Mouse (Mus musculus): ENCODE measurements around the gene Aldh3b1.

The Aldh3b1 gene

DNA sequence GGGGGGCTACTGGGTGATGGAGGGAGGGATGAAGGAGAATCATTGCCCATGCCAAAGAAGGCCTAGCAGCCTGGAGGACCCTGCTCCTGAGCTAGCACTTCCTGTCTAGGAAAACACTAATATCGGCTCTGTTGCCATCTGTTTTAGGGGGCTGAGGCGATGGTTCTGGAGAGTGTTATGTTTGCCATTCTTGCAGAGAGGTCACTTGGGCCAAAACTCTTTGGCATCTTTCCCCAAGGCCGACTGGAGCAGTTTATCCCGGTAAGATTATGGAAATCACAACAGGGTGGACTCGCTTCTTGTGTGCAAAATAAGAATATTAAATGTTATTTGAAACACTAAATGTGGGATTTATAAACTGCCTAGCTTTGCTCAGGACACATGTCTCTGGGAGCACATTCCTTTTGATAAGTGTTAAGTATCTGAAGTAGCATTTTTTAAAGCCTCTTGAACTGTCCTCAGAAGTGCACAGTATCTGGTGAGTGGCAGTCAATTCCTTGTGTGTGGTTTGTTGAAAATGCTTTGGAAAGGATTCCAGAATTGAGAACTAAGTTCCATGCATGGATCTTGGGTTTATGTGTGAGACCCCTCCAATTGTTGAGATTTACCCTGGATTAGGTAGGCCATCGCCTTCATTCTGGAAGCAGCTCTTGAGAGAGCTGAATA is 45.1 kb downstream of the Aldh3b1 start:
- DNase-seq (ENCODE audit: extremely low read depth, low read depth, low spot score): no peak

- DNase-seq (ENCODE audit: extremely low read depth, low read depth, low spot score): no peak
Measured at GRCm38 (mm10) chr19:3882214-3882613, 47.4 kb downstream of the Aldh3b1 start.

DNA sequence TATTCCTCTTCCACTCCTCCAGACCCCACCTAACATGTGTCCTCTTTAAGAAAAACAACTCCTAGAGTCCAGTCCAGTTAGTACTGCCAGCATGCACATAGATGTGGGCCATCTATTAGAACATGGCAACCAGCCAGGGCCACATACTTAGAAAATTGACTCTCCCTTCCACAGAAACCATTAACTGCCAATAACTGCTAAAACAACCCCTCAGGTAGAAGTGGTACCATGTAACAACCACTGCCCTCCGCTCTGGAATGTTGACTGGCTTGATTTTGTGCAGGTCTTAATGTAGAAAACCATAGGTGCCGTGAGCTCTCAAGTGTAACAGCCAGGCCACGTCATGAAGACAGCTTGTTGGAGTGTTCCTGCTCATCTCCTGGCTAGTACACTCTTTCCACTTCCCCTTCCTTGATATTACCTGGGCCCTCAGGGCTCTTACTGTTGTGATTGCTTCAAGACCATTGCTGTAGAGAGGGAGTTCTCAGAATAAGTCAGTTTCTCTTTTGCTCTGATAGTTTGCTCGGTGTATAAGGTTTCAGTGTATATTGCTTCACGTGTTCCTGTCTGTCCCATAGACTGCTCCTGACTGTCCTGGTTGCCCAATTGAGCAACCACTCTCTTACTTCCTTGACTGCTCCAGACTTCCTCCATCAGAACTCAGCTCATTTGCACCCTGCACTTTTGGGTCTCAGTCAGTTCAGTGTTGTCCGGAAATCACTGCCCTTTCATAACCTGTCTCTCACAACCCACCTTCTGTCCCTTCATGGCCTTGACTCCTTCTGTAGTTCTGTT is 49.4 kb downstream of the Aldh3b1 start:
- DNase-seq (ENCODE audit: extremely low read depth, low read depth, low spot score): no peak

GRCm38 (mm10) chr19:3875045-3875444 is 54.6 kb downstream of the Aldh3b1 start:
- DNase-seq (ENCODE audit: extremely low read depth, low read depth, low spot score): peak; percentile 65

DNA sequence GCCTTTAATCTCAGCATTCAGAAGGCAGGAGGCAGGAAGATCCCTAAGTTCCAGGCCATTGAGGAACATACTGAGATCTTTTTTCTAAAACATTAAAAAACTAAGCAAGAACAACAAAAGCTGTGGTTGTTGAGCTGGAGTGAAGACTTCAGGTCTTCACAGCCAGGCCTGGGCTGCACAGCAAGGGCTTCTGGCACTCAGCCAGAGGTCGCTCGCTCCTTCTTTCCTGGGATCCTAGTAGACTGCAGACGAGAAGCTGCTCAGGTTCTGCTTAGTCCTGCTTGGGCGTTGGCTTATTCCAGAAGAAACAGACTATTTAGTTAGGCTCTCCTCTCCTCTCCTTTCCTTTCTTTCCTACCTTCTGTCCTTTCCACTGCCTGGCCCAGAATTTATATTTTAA is 57.2 kb downstream of the Aldh3b1 start:
- no peak for DNase-seq (ENCODE audit: extremely low read depth, low read depth, low spot score)

DNA sequence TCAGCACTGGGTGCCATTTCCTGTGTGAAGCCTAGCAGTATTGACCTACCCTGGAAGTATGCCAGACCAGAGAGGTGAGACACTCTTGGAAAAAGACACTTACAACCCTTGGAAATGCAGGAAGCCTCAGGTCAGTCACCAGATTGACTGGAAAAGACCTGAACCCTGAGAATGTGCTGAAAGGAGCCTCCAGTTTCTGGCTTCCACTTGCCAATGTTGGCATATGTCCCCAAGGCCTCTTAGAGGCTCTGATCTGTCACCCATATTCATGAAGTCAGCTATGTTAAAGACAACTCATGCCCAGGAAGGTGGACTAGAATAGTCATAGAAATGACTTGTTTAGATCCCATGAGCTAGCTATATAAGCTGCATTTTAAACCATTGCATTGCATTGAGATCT is 58.1 kb downstream of the Aldh3b1 start:
- DNase-seq (ENCODE audit: extremely low read depth, low read depth, low spot score): no peak

- DNase-seq (ENCODE audit: extremely low read depth, low read depth, low spot score): no peak
Measured at GRCm38 (mm10) chr19:3868290-3868689, 61.3 kb downstream of the Aldh3b1 start.

DNA sequence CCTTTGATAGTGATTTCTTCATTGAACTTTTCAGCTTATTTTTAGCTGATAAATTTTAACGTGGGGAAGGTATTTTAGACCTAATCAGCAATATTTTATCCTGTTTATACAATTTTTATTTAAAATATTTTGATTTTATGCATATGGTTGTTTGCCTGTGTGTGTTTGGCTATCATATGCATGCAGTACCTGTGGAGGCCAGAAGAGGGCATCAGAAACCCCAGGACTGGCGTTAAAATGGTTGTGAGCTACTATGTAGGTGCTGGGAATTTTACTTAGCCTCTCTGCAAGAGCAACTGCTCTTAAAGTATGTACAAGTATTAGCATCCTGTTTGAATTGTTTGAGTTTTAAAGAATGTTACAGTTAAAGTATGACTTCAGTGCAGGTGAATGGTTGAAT is 64.6 kb downstream of the Aldh3b1 start:
- DNase-seq (ENCODE audit: extremely low read depth, low read depth, low spot score): no peak
